Mouse (Mus musculus): Measurements from ENCODE around the gene Osbpl9. TPM values are rescaled to one million over a fixed set of nuclear protein-coding genes. Genes with fewer than 3 reads are reported as not detected.

Gene Osbpl9
- polyA plus RNA-seq, 1 experiment from 2014 or later: 75.8 TPM

DNA sequence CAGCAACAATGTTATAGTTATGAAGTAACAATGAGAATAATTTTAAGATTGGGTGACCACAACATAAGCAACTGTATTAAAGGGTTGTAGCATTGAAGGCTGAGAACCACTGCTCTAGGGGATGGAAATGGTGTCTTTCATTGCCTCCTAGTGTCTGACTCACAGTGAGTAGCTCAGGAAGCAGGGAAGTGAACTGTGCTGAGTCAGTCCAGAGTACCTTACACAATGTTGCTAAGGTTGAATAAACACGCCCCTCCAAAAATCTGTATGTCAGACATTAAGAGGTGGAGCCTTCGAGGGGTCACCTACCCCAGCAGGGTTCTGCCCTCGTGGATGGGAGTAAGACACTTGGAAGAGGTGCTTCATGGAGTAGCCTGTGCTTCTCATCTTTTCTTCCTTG, 11.9 kb upstream of the Osbpl9 start:
- Histone ChIP-seq H3K4me3 (ENCODE audit: low read depth, low read length) (no peak overlapping the region), H3K27ac (ENCODE audit: low read depth, low read length) (no peak overlapping the region), H3K36me3 (ENCODE audit: control insufficient read depth, insufficient read depth, low read length) (no peaks in the 10 kb centered on the region), H3K9ac (ENCODE audit: low read length) (no peak overlapping the region), H3K9me3 (ENCODE audit: control insufficient read depth, low read length) (no peaks in the 10 kb centered on the region), H3K4me1 (ENCODE audit: control insufficient read depth, insufficient read depth, low read length) (no peaks in the 10 kb centered on the region), H3K4me2 (no peak overlapping the region), H3K27me3 (ENCODE audit: control insufficient read depth, insufficient read depth, low read length) (no peaks in the 10 kb centered on the region)
- DNase-seq (ENCODE audit: low spot score, missing footprints): no peak
- ATAC-seq (ENCODE audit: low FRiP score): no peak
- 73% methylated on average over 3 of the region's 3 CpGs for WGBS

DNA sequence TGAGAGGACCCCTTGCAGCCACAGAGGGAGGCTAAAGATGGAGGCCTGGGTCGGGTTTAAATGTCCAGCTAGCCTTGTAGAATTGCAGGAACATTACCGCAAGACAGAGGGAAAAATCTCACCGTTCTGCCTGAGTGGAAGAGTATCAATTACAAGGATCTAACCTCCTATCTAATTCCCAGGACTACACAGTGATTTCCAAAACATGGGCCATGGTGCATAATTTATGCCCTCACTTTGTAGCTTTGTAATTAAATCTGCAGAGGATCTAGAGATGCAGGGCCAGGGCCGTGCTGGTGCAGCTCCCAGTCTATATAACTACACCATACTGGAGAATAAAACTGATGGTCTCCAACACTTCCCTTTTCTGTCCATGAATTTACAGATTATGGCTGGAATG, 8.8 kb upstream of the Osbpl9 start:
- 65% methylated on average over 4 of the region's 4 CpGs for WGBS
- H3K27me3 ChIP-seq (ENCODE audit: control insufficient read depth, insufficient read depth, low read length): no peaks in the 10 kb centered on the region
- H3K9ac ChIP-seq (ENCODE audit: low read length): no peak overlapping the region
- no peak overlapping the region for H3K4me3 ChIP-seq (ENCODE audit: low read depth, low read length)
- DNase-seq (ENCODE audit: low spot score, missing footprints) (no peak), ATAC-seq (ENCODE audit: low FRiP score) (no peak)
- H3K4me1 ChIP-seq (ENCODE audit: control insufficient read depth, insufficient read depth, low read length): no peaks in the 10 kb centered on the region
- no peak overlapping the region for H3K27ac ChIP-seq (ENCODE audit: low read depth, low read length)
- H3K36me3 ChIP-seq (ENCODE audit: control insufficient read depth, insufficient read depth, low read length): no peaks in the 10 kb centered on the region
- no peak overlapping the region for H3K4me2 ChIP-seq
- no peaks in the 10 kb centered on the region for H3K9me3 ChIP-seq (ENCODE audit: control insufficient read depth, low read length)

DNA sequence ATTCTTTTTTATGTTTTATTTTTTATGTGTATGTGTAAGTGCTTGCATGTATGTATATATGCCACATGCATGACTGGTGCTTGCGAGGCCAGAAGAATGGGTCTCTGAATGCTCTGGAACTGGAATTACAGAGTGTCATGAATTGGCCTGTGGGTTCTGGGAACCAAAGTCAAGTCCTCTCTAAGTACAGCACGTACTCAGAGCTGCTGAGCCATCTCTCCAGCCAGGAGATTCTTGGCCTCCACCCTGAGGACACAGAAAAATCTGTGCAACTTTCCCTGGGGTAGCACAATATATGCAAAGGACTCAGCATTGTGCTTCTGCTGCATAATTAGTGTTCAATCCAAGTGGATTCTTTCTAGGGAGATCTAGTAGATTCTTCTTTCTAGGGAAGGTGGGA, 8.2 kb upstream of the Osbpl9 start:
- H3K27me3 ChIP-seq (ENCODE audit: control insufficient read depth, insufficient read depth, low read length): no peaks in the 10 kb centered on the region
- ATAC-seq (ENCODE audit: low FRiP score) (no peak), DNase-seq (ENCODE audit: low spot score, missing footprints) (no peak)
- 83% methylated on average over 2 of the region's 2 CpGs for whole genome bisulfite sequencing
- H3K9ac ChIP-seq (ENCODE audit: low read length): no peak overlapping the region
- H3K4me3 ChIP-seq (ENCODE audit: low read depth, low read length): no peak overlapping the region
- H3K4me1 ChIP-seq (ENCODE audit: control insufficient read depth, insufficient read depth, low read length): no peaks in the 10 kb centered on the region
- H3K27ac ChIP-seq (ENCODE audit: low read depth, low read length): no peak overlapping the region
- no peaks in the 10 kb centered on the region for H3K36me3 ChIP-seq (ENCODE audit: control insufficient read depth, insufficient read depth, low read length)
- H3K9me3 ChIP-seq (ENCODE audit: control insufficient read depth, low read length): no peaks in the 10 kb centered on the region
- no peak overlapping the region for H3K4me2 ChIP-seq

DNA sequence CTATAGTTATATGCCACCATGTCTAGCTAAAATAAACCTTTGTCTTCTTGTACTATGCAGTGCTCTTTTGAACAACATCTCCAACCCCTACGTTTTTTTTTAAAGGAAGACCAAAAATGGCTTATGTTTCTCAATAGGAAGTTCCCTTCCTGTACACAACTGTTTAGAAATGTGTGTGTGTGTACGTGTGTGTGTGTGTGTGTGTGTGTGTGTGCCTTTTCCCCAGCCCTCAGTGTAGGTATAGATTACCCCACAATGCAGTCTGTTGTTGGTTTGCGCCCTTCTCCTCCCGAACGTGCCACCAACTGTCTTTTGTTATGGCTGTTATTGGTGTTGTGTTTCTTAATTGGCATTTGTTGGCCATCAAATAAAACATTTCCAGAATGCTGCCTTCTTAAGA, 5.5 kb upstream of the Osbpl9 start:
- no peaks in the 10 kb centered on the region; the same call in 1 of the 2 replicates for H3K4me1 ChIP-seq (ENCODE audit: control insufficient read depth, insufficient read depth, low read length)
- H3K36me3 ChIP-seq (ENCODE audit: control insufficient read depth, insufficient read depth, low read length): no peaks in the 10 kb centered on the region
- ATAC-seq (ENCODE audit: low FRiP score) (no peak), DNase-seq (ENCODE audit: low spot score, missing footprints) (no peak)
- no peak overlapping the region for H3K9ac ChIP-seq (ENCODE audit: low read length)
- H3K27me3 ChIP-seq (ENCODE audit: control insufficient read depth, insufficient read depth, low read length): no peaks in the 10 kb centered on the region
- H3K4me2 ChIP-seq: no peak overlapping the region
- H3K9me3 ChIP-seq (ENCODE audit: control insufficient read depth, low read length): no peaks in the 10 kb centered on the region
- H3K4me3 ChIP-seq (ENCODE audit: low read depth, low read length): no peak overlapping the region
- WGBS: 84% methylated on average over 5 of the region's 5 CpGs
- no peak overlapping the region for H3K27ac ChIP-seq (ENCODE audit: low read depth, low read length)

DNA sequence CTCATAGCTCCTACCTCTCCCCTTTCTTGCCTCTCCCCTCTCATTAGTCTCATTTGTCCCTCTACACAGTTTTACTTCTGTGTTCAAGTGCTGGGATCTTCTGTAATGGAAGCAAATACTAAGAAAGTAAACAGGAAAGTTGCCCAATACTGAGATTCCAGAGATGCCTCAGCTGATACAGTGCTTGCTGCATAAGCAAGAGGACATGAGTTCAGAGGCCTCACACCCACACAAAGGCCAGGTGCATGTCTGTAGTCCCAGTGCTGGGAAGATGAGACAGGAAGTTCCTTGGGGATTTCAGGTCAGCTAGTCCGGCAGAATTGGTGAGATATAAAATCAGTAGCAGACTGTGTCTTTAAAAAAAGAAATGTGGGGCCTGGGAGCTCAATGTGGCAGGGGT, 2.3 kb upstream of the Osbpl9 start:
- Histone ChIP-seq H3K9ac (ENCODE audit: low read length) (no peak overlapping the region), H3K36me3 (ENCODE audit: control insufficient read depth, insufficient read depth, low read length) (no peaks in the 10 kb centered on the region), H3K27ac (ENCODE audit: low read depth, low read length) (no peak overlapping the region), H3K9me3 (ENCODE audit: control insufficient read depth, low read length) (no peaks in the 10 kb centered on the region), H3K27me3 (ENCODE audit: control insufficient read depth, insufficient read depth, low read length) (no peaks in the 10 kb centered on the region), H3K4me2 (no peak overlapping the region), H3K4me1 (ENCODE audit: control insufficient read depth, insufficient read depth, low read length) (peaks cover 9% of the 10 kb centered on the region), H3K4me3 (ENCODE audit: low read depth, low read length) (no peak overlapping the region)
- DNase-seq (ENCODE audit: low spot score, missing footprints) (no peak), ATAC-seq (ENCODE audit: low FRiP score) (no peak)
- 79% methylated on average over 1 of the region's 1 CpGs for WGBS

DNA sequence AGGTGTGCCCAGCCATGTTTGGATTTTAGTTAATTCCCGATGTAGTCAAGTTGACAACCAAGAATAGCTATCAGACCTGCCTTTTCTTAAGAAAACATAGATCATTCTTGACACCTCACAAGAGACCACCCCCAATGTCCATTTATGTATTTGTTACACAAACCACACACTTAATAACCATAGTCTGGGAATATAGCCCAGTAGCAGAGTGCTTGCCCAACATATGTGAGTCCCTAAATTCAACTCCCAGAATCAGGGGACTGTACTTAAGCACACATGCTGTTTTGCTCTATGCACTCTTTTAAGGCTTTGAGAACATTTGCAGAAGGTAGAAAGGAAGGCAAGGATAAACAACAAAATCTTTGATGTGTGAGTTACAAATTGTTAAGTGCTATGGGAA, 1.9 kb upstream of the Osbpl9 start:
- Histone ChIP-seq H3K27ac (ENCODE audit: low read depth, low read length) (no peak overlapping the region), H3K9ac (ENCODE audit: low read length) (no peak overlapping the region), H3K4me3 (ENCODE audit: low read depth, low read length) (no peak overlapping the region), H3K36me3 (ENCODE audit: control insufficient read depth, insufficient read depth, low read length) (no peaks in the 10 kb centered on the region), H3K4me1 (ENCODE audit: control insufficient read depth, insufficient read depth, low read length) (peaks cover 9% of the 10 kb centered on the region), H3K27me3 (ENCODE audit: control insufficient read depth, insufficient read depth, low read length) (no peaks in the 10 kb centered on the region), H3K9me3 (ENCODE audit: control insufficient read depth, low read length) (no peaks in the 10 kb centered on the region), H3K4me2 (no peak overlapping the region)
- WGBS: 93% methylated on average over 1 of the region's 1 CpGs
- DNase-seq (ENCODE audit: low spot score, missing footprints) (no peak), ATAC-seq (ENCODE audit: low FRiP score) (no peak)

DNA sequence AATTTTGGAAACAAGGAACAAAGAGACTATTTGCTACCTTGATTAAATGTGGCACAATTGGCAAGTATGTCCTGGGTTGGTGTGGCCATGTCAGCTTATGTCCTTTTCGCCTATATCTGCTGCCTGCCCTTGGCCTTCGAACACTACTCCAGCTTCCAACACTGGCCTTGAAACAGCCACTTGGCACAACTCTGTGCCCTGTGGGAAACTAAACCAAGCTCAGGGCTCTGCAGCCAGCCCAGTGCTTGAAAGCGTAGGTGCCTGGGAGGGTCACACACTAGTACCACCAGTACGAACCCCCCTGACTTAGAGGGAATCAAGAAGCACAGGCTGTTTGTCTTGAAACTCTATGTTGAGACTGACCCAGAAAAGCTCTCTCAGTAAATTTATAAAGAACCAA, 3.0 kb downstream of the Osbpl9 start:
- H3K4me3 ChIP-seq (ENCODE audit: low read depth, low read length): no peak overlapping the region
- H3K4me2 ChIP-seq: no peak overlapping the region
- no peak for ATAC-seq (ENCODE audit: low FRiP score)
- H3K4me1 ChIP-seq (ENCODE audit: control insufficient read depth, insufficient read depth, low read length): peaks cover 9% of the 10 kb centered on the region
- no peak for DNase-seq (ENCODE audit: low spot score, missing footprints)
- no peaks in the 10 kb centered on the region for H3K27me3 ChIP-seq (ENCODE audit: control insufficient read depth, insufficient read depth, low read length)
- H3K27ac ChIP-seq (ENCODE audit: low read depth, low read length): no peak overlapping the region
- no peaks in the 10 kb centered on the region for H3K9me3 ChIP-seq (ENCODE audit: control insufficient read depth, low read length)
- WGBS: 94% methylated on average over 4 of the region's 4 CpGs
- no peak overlapping the region for H3K9ac ChIP-seq (ENCODE audit: low read length)
- H3K36me3 ChIP-seq (ENCODE audit: control insufficient read depth, insufficient read depth, low read length): no peaks in the 10 kb centered on the region

DNA sequence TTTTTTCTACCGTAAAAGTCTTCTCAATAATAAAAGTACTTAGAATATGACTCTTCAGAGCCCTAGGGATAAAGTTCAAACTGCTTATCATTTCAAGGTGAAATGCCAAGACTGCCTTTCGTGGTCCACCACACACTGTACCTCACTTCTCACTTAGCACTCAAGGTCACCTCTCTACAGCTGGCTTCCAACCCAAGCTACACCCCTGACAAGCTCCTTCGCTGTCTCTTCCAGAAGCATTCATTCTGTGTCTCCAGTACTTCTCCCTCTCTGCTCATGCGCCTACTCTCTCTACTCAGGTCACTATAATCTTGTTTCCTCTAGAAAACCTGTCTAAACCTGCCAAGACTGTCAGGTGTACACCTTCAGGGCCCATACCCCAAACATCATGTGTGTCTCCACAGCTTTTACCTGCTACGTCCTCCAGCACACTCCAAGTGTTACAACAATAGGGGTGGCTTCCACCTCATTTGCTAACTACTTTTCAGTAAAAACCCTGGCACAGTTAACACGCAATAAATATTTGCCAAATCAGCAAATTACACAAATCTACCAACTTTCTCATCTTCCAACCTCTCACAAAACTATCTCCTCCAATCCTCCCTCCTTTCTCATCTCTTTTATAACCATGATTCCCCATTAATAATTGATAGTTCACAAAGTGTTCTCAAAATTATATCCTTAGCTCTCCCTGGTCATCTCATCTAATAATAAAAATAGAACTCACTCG, 6.0 kb downstream of the Osbpl9 start:
- Histone ChIP-seq H3K27ac (ENCODE audit: low read depth, low read length) (no peak overlapping the region), H3K9me3 (ENCODE audit: control insufficient read depth, low read length) (no peaks in the 10 kb centered on the region), H3K4me3 (ENCODE audit: low read depth, low read length) (no peak overlapping the region), H3K4me2 (no peak overlapping the region), H3K9ac (ENCODE audit: low read length) (no peak overlapping the region), H3K4me1 (ENCODE audit: control insufficient read depth, insufficient read depth, low read length) (peaks cover 5% of the 10 kb centered on the region), H3K36me3 (ENCODE audit: control insufficient read depth, insufficient read depth, low read length) (no peaks in the 10 kb centered on the region), H3K27me3 (ENCODE audit: control insufficient read depth, insufficient read depth, low read length) (no peaks in the 10 kb centered on the region)
- no peak for DNase-seq (ENCODE audit: low spot score, missing footprints)
- 91% methylated on average over 7 of the region's 7 CpGs for WGBS
- no peak for ATAC-seq (ENCODE audit: low FRiP score)

DNA sequence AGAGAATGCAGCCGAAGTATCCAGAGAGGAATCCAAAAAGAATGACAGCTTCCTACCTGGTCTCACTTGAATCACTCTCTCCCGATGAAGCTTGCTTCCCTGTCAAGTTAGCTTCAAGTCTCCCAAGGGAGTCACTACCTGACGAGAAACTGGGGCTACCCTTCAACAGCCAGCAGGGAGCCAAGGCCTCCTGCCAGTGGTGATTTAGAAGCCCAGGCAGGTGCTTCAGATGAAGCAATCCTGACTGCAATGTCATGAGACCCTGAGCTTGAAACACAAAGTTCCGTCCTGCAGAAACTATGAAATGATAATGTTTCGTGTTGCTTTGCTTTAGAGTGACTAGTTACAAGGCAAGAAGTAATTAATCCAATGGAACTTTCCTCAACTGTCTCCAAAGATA, 8.2 kb downstream of the Osbpl9 start:
- WGBS: 89% methylated on average over 5 of the region's 5 CpGs
- H3K9me3 ChIP-seq (ENCODE audit: control insufficient read depth, low read length): no peaks in the 10 kb centered on the region
- ATAC-seq (ENCODE audit: low FRiP score) (no peak), DNase-seq (ENCODE audit: low spot score, missing footprints) (no peak)
- no peaks in the 10 kb centered on the region for H3K27me3 ChIP-seq (ENCODE audit: control insufficient read depth, insufficient read depth, low read length)
- H3K9ac ChIP-seq (ENCODE audit: low read length): no peak overlapping the region
- no peak overlapping the region for H3K4me2 ChIP-seq
- no peaks in the 10 kb centered on the region for H3K4me1 ChIP-seq (ENCODE audit: control insufficient read depth, insufficient read depth, low read length)
- no peaks in the 10 kb centered on the region for H3K36me3 ChIP-seq (ENCODE audit: control insufficient read depth, insufficient read depth, low read length)
- no peak overlapping the region for H3K4me3 ChIP-seq (ENCODE audit: low read depth, low read length)
- H3K27ac ChIP-seq (ENCODE audit: low read depth, low read length): no peak overlapping the region
